Mouse (Mus musculus) cerebellum, postnatal 36 days (tissue): ENCODE measurements around the gene Dip2c.
A peak's percentile ranks its signal among the peaks of the same experiment; 100 is the strongest.

Experiments used
- DNase-seq, 2 experiments: peaks; one replicate each; pipeline ENCODE4 v3.0.0; 2021 to 2022; ENCODE audit warnings: mixed read lengths in 2 of 2

Gene Dip2c

GRCm38 (mm10) chr13:9562099-9562498, 285.8 kb downstream of the Dip2c start:
- no peak for DNase-seq

GRCm38 (mm10) chr13:9562921-9563320, 286.6 kb downstream of the Dip2c start:
- DNase-seq, result peak in 1 of 2 experiments; percentile 20

- DNase-seq, result no peak
These were observed 292.5 kb downstream of the Dip2c start for GRCm38 (mm10) chr13:9568852-9569251.

GRCm38 (mm10) chr13:9576686-9577085, 300.4 kb downstream of the Dip2c start:
- DNase-seq, result no peak

DNA sequence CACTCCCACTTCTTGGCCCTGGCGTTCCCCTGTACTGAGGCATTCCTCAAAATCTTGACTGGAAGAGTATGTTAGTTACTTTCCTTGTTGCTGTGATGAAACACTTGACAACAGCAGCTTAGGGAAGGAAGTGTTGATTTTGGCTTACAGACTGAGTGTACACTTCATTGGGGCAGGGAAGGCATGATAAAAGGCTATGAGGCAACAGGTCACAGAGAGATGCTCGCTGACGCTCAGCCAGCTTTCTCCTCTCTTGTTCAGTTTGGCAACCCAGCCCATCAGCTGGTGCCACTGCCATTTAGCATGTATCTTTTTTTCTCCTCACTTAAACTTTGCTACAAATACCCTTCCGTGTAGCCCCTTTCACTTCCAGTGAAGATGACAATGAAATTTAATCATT, 302.1 kb downstream of the Dip2c start:
- DNase-seq, result no peak

DNA sequence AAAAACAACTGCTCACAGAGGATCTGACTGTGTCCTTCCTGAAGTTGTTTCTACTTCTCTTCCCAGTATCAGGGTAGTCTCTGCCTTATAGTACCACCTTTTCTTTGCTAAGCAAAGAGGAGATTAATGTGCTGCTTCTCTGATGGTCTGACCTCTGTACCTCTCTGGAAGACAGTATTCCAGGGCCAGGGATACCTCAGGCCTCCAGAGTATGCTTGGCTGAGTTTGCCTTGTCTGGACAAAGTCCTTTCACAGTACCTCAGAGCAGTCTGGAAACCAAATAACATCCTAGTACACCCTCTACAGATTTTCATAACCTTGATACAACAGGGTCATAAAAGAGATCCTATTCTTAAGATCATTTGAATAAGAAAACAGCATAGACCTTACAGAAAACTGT, 305.5 kb downstream of the Dip2c start:
- DNase-seq, result no peak

GRCm38 (mm10) chr13:9583579-9583978, 307.3 kb downstream of the Dip2c start:
- no peak for DNase-seq

GRCm38 (mm10) chr13:9599334-9600096, 323.2 kb downstream of the Dip2c start:
- DNase-seq, result no peak

DNA sequence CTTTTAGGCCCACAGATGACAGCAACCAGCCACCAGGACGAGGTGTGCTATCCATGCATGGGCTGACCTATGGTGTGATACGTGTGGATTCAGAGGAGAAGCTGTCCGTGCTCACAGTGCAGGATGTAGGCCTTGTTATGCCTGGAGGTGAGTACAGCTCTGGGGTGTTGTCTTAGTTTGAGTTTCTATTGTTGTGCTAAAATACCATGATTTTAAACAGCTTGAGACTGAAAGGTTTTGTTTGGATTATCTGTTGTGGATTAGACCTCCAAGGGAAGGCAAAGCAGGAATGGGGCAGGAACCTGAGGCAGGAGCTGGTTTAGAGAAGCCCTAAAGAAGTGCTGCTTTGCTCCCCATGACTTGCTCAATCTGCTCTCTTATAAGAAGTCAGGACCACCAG, 325.0 kb downstream of the Dip2c start:
- no peak for DNase-seq

DNA sequence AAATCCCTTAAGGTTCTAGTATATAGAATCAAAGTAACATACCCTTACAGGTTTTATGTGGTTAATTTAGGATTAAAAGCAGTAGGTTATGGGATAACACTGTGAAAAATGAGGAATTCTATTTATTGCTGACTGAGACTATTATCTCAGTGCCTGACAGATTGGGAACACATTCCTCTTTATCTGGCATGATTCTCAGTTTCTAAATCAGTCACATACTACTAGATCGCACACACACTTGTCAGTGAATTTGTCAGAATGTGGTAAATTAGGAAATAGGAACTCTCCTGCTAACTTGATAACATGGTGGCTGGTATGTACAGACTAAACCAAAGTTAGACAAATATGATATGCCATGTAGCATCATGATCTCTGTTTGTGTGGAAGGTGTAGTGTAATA, 334.9 kb downstream of the Dip2c start:
- DNase-seq, result no peak

DNA sequence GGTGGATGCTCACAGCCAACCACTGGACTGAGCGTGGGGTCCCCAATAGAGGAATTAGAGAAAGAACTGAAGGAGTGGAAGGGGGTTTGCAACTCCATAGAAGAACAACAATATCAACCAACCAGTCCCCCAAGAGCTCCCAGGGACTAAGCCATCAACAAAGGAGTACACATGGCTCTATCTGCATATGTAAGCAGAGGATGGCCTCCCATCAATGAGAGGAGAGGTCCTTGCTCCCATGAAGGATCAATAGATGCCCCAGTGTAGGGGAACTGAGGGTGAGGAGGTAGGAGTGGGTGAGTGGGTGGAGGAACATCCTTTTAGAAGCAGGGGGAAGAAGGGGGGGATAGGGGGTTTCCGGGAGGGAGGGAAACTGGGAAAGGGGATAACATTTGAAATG, 356.4 kb downstream of the Dip2c start:
- no peak for DNase-seq

DNA sequence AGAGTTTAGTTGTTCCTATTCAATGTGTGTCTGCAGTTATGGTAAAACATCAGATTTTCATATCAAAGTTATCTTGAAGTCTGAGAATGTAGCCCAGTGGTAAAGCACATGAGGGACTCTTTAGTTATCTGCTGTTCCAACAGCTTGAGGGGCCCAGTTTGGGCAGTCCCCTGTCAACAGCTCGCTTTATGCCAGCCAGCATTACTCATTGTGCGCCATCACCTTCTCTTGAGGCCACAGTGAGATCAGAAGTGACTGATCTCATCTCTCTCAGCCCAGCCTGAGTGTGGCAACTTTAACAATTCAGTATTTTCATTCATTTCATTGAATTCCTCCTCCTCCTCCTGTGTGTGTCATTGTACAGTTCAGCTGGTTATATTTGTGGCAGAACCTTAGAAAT, 359.6 kb downstream of the Dip2c start:
- DNase-seq, result no peak

DNA sequence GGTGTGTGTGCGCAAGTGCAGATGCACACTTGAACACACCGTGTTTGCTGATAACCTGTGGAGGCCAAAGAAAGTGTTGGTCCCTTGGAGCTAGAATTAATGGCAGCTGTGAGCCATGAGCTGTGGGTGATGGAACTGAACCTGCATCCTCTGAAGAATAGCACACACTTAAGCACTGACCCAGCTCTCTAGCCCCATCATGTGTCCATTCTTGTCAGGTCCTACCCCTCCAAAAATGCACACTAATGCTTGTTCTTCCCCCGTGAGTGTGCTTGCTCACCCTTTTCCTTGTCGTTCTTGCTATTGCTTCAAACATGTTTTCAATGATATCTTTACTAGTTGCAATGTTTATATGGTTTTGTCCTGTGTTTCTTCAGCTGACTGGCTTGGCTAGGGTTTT, 360.2 kb downstream of the Dip2c start:
- peak; percentile 25 to 37 for DNase-seq

DNA sequence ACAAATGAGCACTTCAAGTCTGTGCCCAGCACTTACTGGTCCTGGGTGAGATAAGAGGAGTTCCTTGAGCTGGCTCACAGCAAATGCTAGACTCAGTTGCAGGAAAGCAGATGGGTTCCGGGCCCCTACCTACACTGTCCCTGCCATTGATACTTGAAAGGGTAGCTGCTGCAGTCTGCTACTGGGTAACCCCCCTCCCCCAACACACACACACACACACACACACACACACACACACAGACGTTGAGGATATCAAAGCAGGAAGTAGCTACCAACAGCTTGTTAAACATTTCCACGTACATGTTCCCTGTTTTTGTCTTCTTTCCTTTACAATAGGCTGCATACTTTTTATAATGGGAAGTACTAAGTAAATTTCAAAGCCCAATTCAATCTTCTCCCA, 361.6 kb downstream of the Dip2c start:
- no peak for DNase-seq

GRCm38 (mm10) chr13:9648716-9649115, 372.4 kb downstream of the Dip2c start:
- no peak for DNase-seq

GRCm38 (mm10) chr13:9649894-9650293, 373.6 kb downstream of the Dip2c start:
- no peak for DNase-seq

DNA sequence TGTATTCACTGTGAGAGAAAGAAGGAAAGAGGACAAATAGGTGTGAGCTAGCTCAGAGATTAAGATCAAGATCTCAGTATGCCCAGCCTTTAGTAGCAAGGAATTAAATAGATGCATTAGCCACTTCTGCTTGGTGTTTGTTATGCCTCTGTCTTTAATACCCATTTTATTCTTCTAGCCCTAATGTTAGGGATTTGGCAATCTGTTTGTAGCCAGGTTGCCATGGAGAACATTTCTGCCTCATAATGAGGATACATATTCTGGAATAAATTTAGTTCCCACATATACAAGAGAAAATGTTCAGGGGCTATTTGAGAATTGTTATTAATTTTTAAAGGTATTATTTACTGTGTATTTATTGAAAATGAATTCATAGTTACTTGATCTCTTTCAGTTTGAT, 374.3 kb downstream of the Dip2c start:
- no peak for DNase-seq

GRCm38 (mm10) chr13:9653018-9653417, 376.7 kb downstream of the Dip2c start:
- no peak for DNase-seq

DNA sequence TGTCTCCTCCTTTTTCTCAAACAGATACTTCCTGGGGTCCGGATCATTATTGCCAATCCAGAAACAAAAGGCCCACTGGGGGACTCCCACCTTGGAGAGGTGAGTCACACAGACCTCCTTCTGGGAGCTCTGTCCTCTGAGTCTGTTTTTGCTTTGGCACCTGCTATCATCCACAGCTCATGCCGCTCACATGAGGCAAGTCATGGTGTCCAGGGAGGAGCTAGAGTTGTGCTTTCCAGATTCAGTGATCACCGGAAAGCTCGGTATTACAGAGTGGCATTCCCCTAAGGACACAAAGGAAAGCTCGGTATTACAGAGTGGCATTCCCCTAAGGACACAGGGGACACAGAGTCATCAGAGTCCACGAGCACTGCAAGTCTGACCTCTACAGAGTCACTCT, 380.3 kb downstream of the Dip2c start:
- DNase-seq, result no peak

DNA sequence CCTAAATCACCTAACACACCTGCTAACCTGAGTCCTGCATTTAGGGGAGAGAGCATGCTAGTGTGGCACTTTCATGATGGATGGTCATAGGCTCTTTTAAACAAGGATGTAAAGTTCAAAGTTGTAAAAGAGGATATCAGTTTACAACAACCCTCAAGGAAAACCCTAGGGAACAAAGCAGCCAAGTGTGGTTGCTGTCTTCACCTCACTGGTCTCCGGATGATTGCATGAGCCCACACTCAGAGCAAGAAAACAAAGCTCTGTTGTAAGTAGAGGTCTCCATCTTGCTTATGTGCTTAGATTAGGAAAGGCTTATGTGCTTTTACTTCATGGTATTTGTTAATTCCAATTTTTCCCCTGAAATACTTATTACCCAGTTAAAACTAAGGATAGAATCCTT, 384.4 kb downstream of the Dip2c start:
- DNase-seq, result no peak

GRCm38 (mm10) chr13:9663593-9663992, 387.3 kb downstream of the Dip2c start:
- no peak for DNase-seq

DNA sequence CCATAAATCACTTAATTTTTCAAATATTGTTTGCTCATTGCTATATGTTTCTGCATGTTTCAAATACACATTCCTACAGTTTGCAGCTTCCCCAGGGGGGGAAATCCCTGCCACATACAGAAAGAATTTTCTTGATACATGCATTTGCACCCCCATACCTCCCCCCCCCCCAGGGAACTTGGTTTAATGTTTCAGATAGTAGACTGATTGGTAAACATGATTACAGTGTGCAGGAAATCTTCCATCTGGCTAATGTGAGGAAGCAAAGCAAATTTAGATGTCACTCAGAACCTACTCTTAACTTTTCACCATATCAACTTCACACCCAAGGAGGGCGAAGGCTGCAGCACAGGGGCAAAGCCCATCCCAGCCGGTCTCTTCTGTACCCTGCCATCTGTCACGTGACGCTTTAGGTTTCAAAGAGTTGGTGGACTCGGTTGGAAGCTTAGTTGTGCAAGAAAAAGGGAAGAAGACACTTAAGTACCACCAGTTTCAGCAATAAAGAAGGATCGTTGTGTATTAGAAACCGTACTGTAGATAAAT, 391.7 kb downstream of the Dip2c start:
- no peak for DNase-seq

DNA sequence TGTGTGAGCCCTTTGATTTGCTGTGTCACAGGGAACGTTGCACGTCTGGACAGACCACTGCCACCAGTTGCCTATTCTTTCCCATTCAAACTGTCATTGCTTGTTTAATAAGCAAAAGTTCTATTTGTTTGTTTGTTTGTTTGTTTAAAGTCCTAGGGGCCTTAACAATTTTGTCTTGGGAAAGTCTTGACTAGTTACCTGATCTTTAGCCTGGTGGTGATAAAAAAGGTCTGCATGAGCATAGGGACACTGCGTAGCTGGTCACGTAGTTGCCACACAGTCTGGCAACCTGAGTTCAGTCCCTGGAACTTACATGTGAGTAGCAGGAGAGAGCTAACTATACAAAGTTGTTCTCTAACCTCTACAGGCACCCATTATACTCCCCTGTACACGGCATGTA, 392.9 kb downstream of the Dip2c start:
- no peak for DNase-seq

GRCm38 (mm10) chr13:9674126-9674525, 397.8 kb downstream of the Dip2c start:
- DNase-seq, result no peak

DNA sequence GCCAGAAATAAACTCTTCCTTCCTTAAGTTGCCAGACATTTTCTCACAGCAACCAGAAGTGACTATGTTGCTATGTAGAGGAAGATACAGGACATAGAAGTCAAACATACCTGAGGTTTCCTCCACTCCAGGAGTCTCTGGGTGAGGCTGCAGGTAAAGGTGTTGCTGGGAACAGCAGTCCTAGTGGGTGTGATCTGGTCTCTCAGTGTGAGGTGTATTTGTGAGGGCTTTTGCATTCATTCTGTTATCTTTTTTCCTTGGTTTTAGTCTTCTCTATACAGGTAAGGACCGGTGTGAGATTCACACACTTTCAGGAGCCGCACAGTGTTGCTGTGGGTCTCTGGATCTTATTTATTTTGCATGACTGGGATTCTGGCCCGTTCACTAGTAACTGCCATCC, 405.2 kb downstream of the Dip2c start:
- no peak for DNase-seq
